In genomic region chr2:58041867-58042266, GRCm38 (mm10) we compare ENCODE assay signal across 13 mouse cellular contexts. TPM values are rescaled to one million over a fixed set of nuclear protein-coding genes. Genes with fewer than 3 reads are reported as not detected.
A peak's percentile ranks its signal among the peaks of the same experiment; 100 is the strongest.
DNase-seq lines count a peak whose midpoint lies in the region; ATAC-seq and TF ChIP-seq lines count a peak whose summit lies in the region.
"Had no signal": no experiment of that assay in that cellular context is flagged by ENCODE, and none has a peak within 500 bp of the region (broad histone marks: within the 10 kb centered on the region; RNA-seq: fewer than 3 reads in every experiment).

No protein-coding gene starts in this region.

- peak; percentile 70 for DNase-seq in forebrain, embryonic 14.5 days (ENCODE audit: low spot score)
- DNase-seq in forebrain, embryonic 11.5 days (ENCODE audit: low spot score), result no peak
- DNase-seq in midbrain, postnatal 0 days (ENCODE audit: low spot score), result peak; percentile 19
- peak; percentile 15 to 37 for DNase-seq in layer of hippocampus, postnatal 10 days (ENCODE audit: low spot score in 2 of 2)
- DNase-seq in right cerebral cortex, postnatal 4 days, result peak; percentile 8
- no peak for DNase-seq in T-cell, adult 2 months (ENCODE audit: low spot score)
- DNase-seq in cerebellum, adult 8-10 months, result no peak
- DNase-seq: gastrocnemius, postnatal 14 days had no signal

- 67% methylated on average over 7 of the region's 7 CpGs for WGBS in forebrain, embryonic 14.5 days
- WGBS in forebrain, embryonic 11.5 days, result 85% methylated on average over 7 of the region's 7 CpGs
- WGBS in midbrain, postnatal 0 days, result 76% methylated on average over 7 of the region's 7 CpGs
- 81% methylated on average over 7 of the region's 7 CpGs for WGBS in midbrain, embryonic 16.5 days

- no peaks in the 10 kb centered on the region for H3K36me3 ChIP-seq in forebrain, embryonic 14.5 days (ENCODE audit: control insufficient read depth, insufficient read depth, low read length)
- no peaks in the 10 kb centered on the region for H3K36me3 ChIP-seq in forebrain, embryonic 11.5 days (ENCODE audit: control insufficient read depth, insufficient read depth, low read length)
- no peaks in the 10 kb centered on the region for H3K36me3 ChIP-seq in midbrain, postnatal 0 days (ENCODE audit: insufficient read depth, low read length)
- H3K36me3 ChIP-seq in midbrain, embryonic 16.5 days (ENCODE audit: control insufficient read depth, insufficient read depth, low read length), result no peaks in the 10 kb centered on the region
- H3K36me3 ChIP-seq: midbrain, embryonic 10.5 days had no signal

- H3K27me3 ChIP-seq in forebrain, embryonic 14.5 days (replicated peaks; ENCODE audit: control insufficient read depth, insufficient read depth, low read length), result no peaks in the 10 kb centered on the region
- H3K27me3 ChIP-seq in forebrain, embryonic 11.5 days (ENCODE audit: control insufficient read depth, insufficient read depth, low read length), result no peaks in the 10 kb centered on the region
- no peaks in the 10 kb centered on the region; the same call in 1 of the 2 replicates for H3K27me3 ChIP-seq in midbrain, postnatal 0 days (ENCODE audit: insufficient read depth, low read length)
- H3K27me3 ChIP-seq in midbrain, embryonic 16.5 days (ENCODE audit: control insufficient read depth, insufficient read depth, low read depth, low read length), result no peaks in the 10 kb centered on the region

- no peaks in the 10 kb centered on the region for H3K9me3 ChIP-seq in forebrain, embryonic 14.5 days (replicated peaks; ENCODE audit: control insufficient read depth, low read length)
- H3K9me3 ChIP-seq in forebrain, embryonic 11.5 days (ENCODE audit: control insufficient read depth, low read length), result no peaks in the 10 kb centered on the region
- H3K9me3 ChIP-seq in midbrain, postnatal 0 days (ENCODE audit: low read length), result no peaks in the 10 kb centered on the region
- no peaks in the 10 kb centered on the region for H3K9me3 ChIP-seq in midbrain, embryonic 16.5 days (replicated peaks; ENCODE audit: control insufficient read depth, low read length, poor library complexity, severe bottlenecking)
- H3K9me3 ChIP-seq: midbrain, embryonic 10.5 days had no signal

- H3K4me2 ChIP-seq in forebrain, embryonic 14.5 days (ENCODE audit: low read length), result no peak overlapping the region
- no peak overlapping the region for H3K4me2 ChIP-seq in forebrain, embryonic 11.5 days (ENCODE audit: low read depth, low read length, severe bottlenecking)
- no peak overlapping the region for H3K4me2 ChIP-seq in midbrain, postnatal 0 days (ENCODE audit: low read depth, low read length, poor library complexity, severe bottlenecking)
- no peak overlapping the region for H3K4me2 ChIP-seq in midbrain, embryonic 16.5 days (ENCODE audit: low read length)

- peak; percentile 60; the same call in 1 of the 2 replicates for ATAC-seq in forebrain, embryonic 14.5 days
- ATAC-seq in forebrain, embryonic 11.5 days (replicated peaks; ENCODE audit: low FRiP score), result no peak
- no peak for ATAC-seq in midbrain, postnatal 0 days (ENCODE audit: low FRiP score)
- ATAC-seq in midbrain, embryonic 16.5 days, result no peak
- ATAC-seq: inflammation-experienced regulatory T-cells, adult 6 months had no signal

- H3K27ac ChIP-seq in forebrain, embryonic 14.5 days (ENCODE audit: low read depth, low read length), result no peak overlapping the region
- H3K27ac ChIP-seq in forebrain, embryonic 11.5 days (ENCODE audit: low read depth, low read length), result no peak overlapping the region
- H3K27ac ChIP-seq in midbrain, postnatal 0 days (ENCODE audit: low read depth, low read length), result no peak overlapping the region
- no peak overlapping the region for H3K27ac ChIP-seq in midbrain, embryonic 16.5 days (ENCODE audit: low read length)
- H3K27ac ChIP-seq: midbrain, embryonic 10.5 days had no signal

- no peak overlapping the region for H3K9ac ChIP-seq in forebrain, embryonic 14.5 days (ENCODE audit: low read length)
- no peak overlapping the region for H3K9ac ChIP-seq in forebrain, embryonic 11.5 days (ENCODE audit: low read length)
- no peak overlapping the region for H3K9ac ChIP-seq in midbrain, postnatal 0 days (replicated peaks; ENCODE audit: low read length, poor library complexity, severe bottlenecking)
- no peak overlapping the region for H3K9ac ChIP-seq in midbrain, embryonic 16.5 days (ENCODE audit: low read depth, low read length)

- no peak overlapping the region for H3K4me3 ChIP-seq in forebrain, embryonic 14.5 days (ENCODE audit: low read depth, low read length)
- H3K4me3 ChIP-seq in forebrain, embryonic 11.5 days (ENCODE audit: low read depth, low read length), result no peak overlapping the region
- no peak overlapping the region for H3K4me3 ChIP-seq in midbrain, postnatal 0 days (ENCODE audit: low read depth, low read length)
- H3K4me3 ChIP-seq in midbrain, embryonic 16.5 days (ENCODE audit: low read depth, low read length), result no peak overlapping the region
- H3K4me3 ChIP-seq: midbrain, embryonic 10.5 days had no signal

- H3K4me1 ChIP-seq in forebrain, embryonic 14.5 days (ENCODE audit: control insufficient read depth, insufficient read depth, low read length), result no peaks in the 10 kb centered on the region
- H3K4me1 ChIP-seq in forebrain, embryonic 11.5 days (replicated peaks; ENCODE audit: control insufficient read depth, insufficient read depth, low read length), result no peaks in the 10 kb centered on the region
- no peaks in the 10 kb centered on the region for H3K4me1 ChIP-seq in midbrain, postnatal 0 days (ENCODE audit: insufficient read depth, low read length)
- no peaks in the 10 kb centered on the region for H3K4me1 ChIP-seq in midbrain, embryonic 16.5 days (ENCODE audit: control insufficient read depth, insufficient read depth, low read length)
- H3K4me1 ChIP-seq: midbrain, embryonic 10.5 days had no signal

- no peak for TF ChIP-seq CTCF in midbrain, postnatal 0 days (IDR thresholded peaks at IDR 0.05)

RNA-seq across cellular contexts. Expression of gene Ermn, which starts 10.8 kb away (rescaled TPM):
- polyA plus RNA-seq in forebrain, embryonic 14.5 days (2014; fragmentation: Nextera tagmentation; extraction: Ambion mirVana), result 1.8 and 2.1 TPM in 2 replicates
- 2.4 and 2.9 TPM in 2 replicates for polyA plus RNA-seq in forebrain, embryonic 11.5 days (2014; fragmentation: Nextera tagmentation; extraction: Ambion mirVana)
- 0.22 TPM in 1 of 2 replicates, not detected in the other for total RNA-seq in midbrain, postnatal 0 days (2014; rRNA removed)
- polyA plus RNA-seq in midbrain, postnatal 0 days (2015; fragmentation: Nextera tagmentation; extraction: Ambion mirVana), result 0.27 and 0.38 TPM in 2 replicates
- polyA plus RNA-seq in midbrain, embryonic 16.5 days (2015; fragmentation: Nextera tagmentation; extraction: Ambion mirVana), result 0.26 and 0.35 TPM in 2 replicates
- total RNA-seq in layer of hippocampus, postnatal 10 days (2021), result 1 to 10 TPM in 1 of 2 experiments, under 1 TPM in 1; 0.96 to 1.0 TPM
- total RNA-seq: gastrocnemius, postnatal 14 days; liver, adult 2 months had no signal
- polyA plus RNA-seq: liver, adult 2 months; stomach, embryonic 16.5 days had no signal

RNA-seq across cellular contexts. Expression of gene Galnt5, which starts 44.2 kb away (rescaled TPM):
- 0.06 TPM in 1 of 2 replicates, not detected in the other for polyA plus RNA-seq in forebrain, embryonic 14.5 days (2014; fragmentation: Nextera tagmentation; extraction: Ambion mirVana)
- polyA plus RNA-seq in forebrain, embryonic 11.5 days (2014; fragmentation: Nextera tagmentation; extraction: Ambion mirVana), result 0.07 and 0.43 TPM in 2 replicates
- total RNA-seq in midbrain, postnatal 0 days (2014; rRNA removed), result 0.05 TPM in 1 of 2 replicates, not detected in the other
- not detected in 2 replicates for polyA plus RNA-seq in midbrain, postnatal 0 days (2015; fragmentation: Nextera tagmentation; extraction: Ambion mirVana)
- not detected in 2 replicates for polyA plus RNA-seq in midbrain, embryonic 16.5 days (2015; fragmentation: Nextera tagmentation; extraction: Ambion mirVana)
- total RNA-seq in layer of hippocampus, postnatal 10 days (2021), result under 1 TPM; 0.09 to 0.23 TPM
- total RNA-seq: liver, adult 2 months had no signal
- polyA plus RNA-seq: inflammation-experienced regulatory T-cells, adult 6 months; liver, adult 2 months had no signal

Comparison
In these comparisons a context has a peak if more than half of its experiments do, and no peak if none do; other contexts are left out.
1. DNase-seq: peak in forebrain, embryonic 14.5 days (single experiment), midbrain, postnatal 0 days (single experiment), layer of hippocampus, postnatal 10 days (2 of 2) and right cerebral cortex, postnatal 4 days (single experiment); none in forebrain, embryonic 11.5 days (single experiment), T-cell, adult 2 months (single experiment) and cerebellum, adult 8-10 months (single experiment).